Mouse (Mus musculus) kidney, adult 2 months (tissue): Measurements from ENCODE around the gene Uaca.

ENCODE experiments used
- CTCF ChIP-seq: fragments of 200-500 bp; conservative IDR thresholded peaks from 2 replicates; pipeline ENCODE4 v1.5.1; 2011; ENCODE audit warnings: low read depth, mild to moderate bottlenecking, control low read depth, low read length, moderate library complexity, mixed read lengths; ENCODE audit not compliant: insufficient read depth, insufficient read length
- POLR2A ChIP-seq: fragments of 200-500 bp; IDR thresholded peaks from one replicate; pipeline ENCODE4 v1.6.1; 2011; ENCODE audit warnings: low read depth, low read length, control low read depth

DNA sequence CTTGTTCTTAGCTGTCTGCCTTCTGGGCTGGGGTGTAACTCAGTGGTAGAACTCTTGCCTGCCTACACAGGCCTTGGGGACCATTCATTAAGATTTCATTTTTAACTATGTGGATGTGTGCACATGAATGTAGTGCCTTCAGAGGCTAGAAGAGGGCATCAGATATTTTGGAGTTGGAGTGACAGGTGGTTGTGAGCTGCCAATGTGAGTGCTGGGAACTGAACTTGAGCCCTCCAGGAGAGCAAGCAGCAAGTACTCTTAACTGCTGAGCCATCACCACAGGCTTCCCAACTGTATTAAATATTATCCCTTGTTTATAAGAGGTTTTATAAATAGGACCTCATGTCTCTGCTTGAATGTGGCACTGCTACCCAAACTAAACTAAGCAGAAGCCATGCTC is 41.7 kb upstream of the Uaca start:
- TF ChIP-seq CTCF (no peak), POLR2A (no peak)
